Mouse (Mus musculus) lung, adult 18-20 months (tissue): ENCODE measurements at regions not wholly inside any gene's neighbourhood (a gene's known extent, or its start where the extent isn't known, plus 50 kb on each side); places are given as distances from the start of the nearest gene placed in this dataset.

Experiments used
- DNase-seq, 2 experiments: peaks; one replicate each; pipeline ENCODE4 v3.0.0; 2022; ENCODE audit warnings: mixed read lengths in 2 of 2

DNA sequence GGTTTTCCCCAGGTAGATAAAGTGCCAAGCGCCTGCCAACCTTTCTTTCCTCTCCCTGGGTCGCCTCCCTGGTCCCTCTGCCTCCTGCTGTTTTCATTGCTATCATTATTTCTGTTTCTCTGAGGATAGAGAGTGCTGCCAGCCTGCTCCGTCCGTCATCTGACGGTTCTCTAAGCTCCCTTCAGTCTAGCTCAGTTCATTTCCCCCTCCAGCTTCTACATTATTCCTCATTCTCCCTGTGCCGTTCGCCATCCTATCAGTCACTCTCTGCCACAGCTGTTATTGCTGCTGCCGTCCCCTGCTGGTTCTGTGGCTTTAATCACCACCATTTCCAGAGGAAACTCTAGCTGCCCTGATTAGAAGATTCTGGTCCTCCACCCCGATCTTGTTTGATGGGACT, 84.7 kb upstream of the Rfx3 start:
- no peak for DNase-seq

DNA sequence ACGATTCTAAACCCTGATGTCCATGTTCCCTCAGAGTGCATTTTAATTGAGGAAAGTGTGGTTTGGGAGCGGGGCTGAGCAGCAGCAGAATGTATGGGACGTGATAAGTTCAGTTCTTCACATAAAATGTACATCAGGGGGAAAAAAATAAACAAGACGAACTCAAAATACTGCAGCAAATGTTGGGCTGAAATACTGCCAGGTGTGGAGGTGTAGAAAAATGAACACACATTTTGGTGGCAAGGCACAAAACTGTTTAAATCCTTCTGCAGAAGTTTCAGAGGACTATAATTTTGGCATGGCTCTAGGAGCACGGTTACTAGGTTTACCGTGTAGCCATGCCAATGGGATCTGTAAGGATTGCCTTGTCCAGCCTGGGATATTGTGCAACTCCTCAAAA, 81.3 kb upstream of the Rfx3 start:
- no peak for DNase-seq

DNA sequence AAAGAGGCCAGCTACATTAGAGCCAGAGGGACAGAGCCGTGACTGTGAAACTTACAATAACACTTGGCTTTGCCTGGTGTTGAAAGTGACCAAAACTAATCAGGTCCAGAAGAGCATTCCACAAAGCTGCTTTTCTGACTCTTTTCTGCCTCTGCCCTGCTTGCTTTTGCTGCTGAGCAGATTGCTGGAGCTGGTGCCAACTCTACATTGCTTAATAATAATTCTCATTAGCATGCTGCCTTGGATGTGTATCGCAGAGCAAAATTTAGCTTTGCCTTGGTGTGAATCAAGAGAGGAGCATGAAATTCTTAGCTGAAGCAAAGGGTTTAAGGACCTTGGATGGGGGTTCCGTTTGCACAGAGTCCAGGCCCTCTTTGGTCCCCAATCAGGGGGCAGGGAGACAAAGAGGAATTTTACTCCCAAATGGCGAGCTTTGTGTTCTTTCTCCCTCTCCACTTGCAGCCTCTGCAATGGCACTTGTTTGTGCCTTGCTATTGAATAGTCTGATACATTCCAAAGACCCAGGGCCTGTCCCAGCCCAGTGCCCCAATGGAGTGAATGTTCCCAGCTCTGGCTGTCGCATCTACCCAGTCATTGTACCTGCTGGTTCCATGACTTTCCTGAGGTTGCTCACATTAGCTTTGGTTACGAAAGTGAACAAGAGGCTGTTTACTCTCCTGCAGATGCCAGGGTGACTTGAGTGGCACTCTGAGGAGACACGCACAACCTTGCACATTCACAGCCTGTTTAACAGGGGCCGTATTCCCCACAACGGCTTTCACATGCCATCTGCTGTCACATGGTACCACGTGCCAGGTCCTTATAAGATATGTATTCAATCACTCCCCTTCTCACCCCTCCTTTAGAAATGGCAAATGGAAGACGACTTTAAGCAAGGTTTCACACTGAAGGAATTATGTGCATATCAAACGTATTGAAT, 76.9 kb upstream of the Rfx3 start:
- DNase-seq: no peak

DNA sequence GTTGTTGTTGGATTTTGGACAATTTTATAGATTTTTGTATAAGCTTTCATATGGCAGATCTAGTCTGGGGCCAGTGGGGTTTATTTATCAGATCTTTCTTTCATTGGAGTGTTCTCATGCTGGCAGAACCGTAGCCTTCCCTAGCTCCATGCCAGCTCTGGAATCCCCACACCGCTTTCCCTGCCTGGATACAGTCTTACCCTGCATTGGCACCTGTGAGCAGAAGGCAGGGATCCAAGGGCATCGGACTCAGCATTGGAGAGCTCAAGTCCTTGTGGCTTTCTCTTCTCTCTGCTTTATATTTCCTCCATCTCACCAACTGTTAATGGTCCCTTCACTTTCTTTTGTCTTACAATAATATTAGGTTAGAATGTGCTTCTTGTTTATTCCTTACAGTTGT, 59.4 kb upstream of the Rfx3 start:
- no peak for DNase-seq
